Mouse (Mus musculus) olfactory bulb, adult 2 months (tissue): ENCODE results near the gene Cxadr.

Experiments used
- CTCF ChIP-seq: fragments of 200-500 bp; IDR thresholded peaks from 2 replicates; pipeline ENCODE4 v1.5.1; 2012; ENCODE audit warnings: low read depth, mild to moderate bottlenecking, low read length, moderate library complexity; ENCODE audit not compliant: insufficient read depth
- POLR2A ChIP-seq: fragments of 200-500 bp; IDR thresholded peaks from 2 replicates; pipeline ENCODE4 v1.6.1; 2012; ENCODE audit warnings: mild to moderate bottlenecking, low read depth, low read length, moderate library complexity; ENCODE audit not compliant: insufficient read depth

- no peak for TF ChIP-seq CTCF
- TF ChIP-seq POLR2A: no peak
Observed at GRCm38 (mm10) chr16:78399423-78399822, 98.1 kb downstream of the Cxadr start.
